Mouse (Mus musculus) stomach, embryonic 15.5 days (tissue): ENCODE data around the gene Rpgrip1. TPM values are rescaled to one million over a fixed set of nuclear protein-coding genes. Genes with fewer than 3 reads are reported as not detected.

Experiments used
- polyA plus RNA-seq: library from polyadenylated mRNA; unstranded; fragments of >200 nt; fragmentation: Nextera tagmentation; extraction: Ambion mirVana; gene quantifications from 2 replicates; pipeline ENCODE4 v1.2.1, GENCODE M21; 2015

Rpgrip1 gene
- polyA plus RNA-seq, 1 experiment from 2014 or later, result 59.0 TPM

Other genes with a start within 250 kb of the Rpgrip1 start
- gene Mettl17, start 225.9 kb upstream of the Rpgrip1 start, polyA plus RNA-seq, result 50.7 and 57.7 TPM in 2 replicates
- 0.73 and 0.98 TPM in 2 replicates for gene Slc39a2, start 217.8 kb upstream of the Rpgrip1 start, polyA plus RNA-seq
- 73.7 and 81.7 TPM in 2 replicates for gene Ndrg2, start 196.5 kb upstream of the Rpgrip1 start, polyA plus RNA-seq
- gene Tppp2, start 192.3 kb upstream of the Rpgrip1 start, polyA plus RNA-seq, result not detected in 2 replicates
- gene Rnase13, start 187.9 kb upstream of the Rpgrip1 start, polyA plus RNA-seq, result not detected in 2 replicates
- 85.7 and 102 TPM in 2 replicates for gene Arhgef40, start 126.0 kb upstream of the Rpgrip1 start, polyA plus RNA-seq
- gene Tmem253, start 95.0 kb upstream of the Rpgrip1 start, polyA plus RNA-seq, result 10.1 and 14.2 TPM in 2 replicates
- gene Zfp219, start 90.0 kb upstream of the Rpgrip1 start, polyA plus RNA-seq, result 30.8 and 32.9 TPM in 2 replicates
- not detected in 2 replicates for gene Olfr221, start 68.2 kb upstream of the Rpgrip1 start, polyA plus RNA-seq
- gene Hnrnpc, start 6.7 kb upstream of the Rpgrip1 start, polyA plus RNA-seq, result 570 and 597 TPM in 2 replicates
- 54.6 and 58.7 TPM in 2 replicates for gene Supt16, start 86.7 kb downstream of the Rpgrip1 start, polyA plus RNA-seq
- 28.7 and 30.6 TPM in 2 replicates for gene Chd8, start 147.1 kb downstream of the Rpgrip1 start, polyA plus RNA-seq
- 35.5 and 43.1 TPM in 2 replicates for gene Tox4, start 168.4 kb downstream of the Rpgrip1 start, polyA plus RNA-seq
- 17.3 and 17.4 TPM in 2 replicates for gene Rab2b, start 168.8 kb downstream of the Rpgrip1 start, polyA plus RNA-seq
- 44.3 and 45.0 TPM in 2 replicates for gene Mettl3, start 194.4 kb downstream of the Rpgrip1 start, polyA plus RNA-seq
- gene Sall2, start 218.1 kb downstream of the Rpgrip1 start, polyA plus RNA-seq, result 10.1 and 10.8 TPM in 2 replicates
- not detected in 2 replicates for gene Olfr1513, start 245.7 kb downstream of the Rpgrip1 start, polyA plus RNA-seq